Mouse (Mus musculus) kidney, adult 2 months (tissue): Measurements from ENCODE around the gene Prkag2.

ENCODE experiments used
- CTCF ChIP-seq: fragments of 200-500 bp; conservative IDR thresholded peaks from 2 replicates; pipeline ENCODE4 v1.5.1; 2011; ENCODE audit warnings: low read depth, mild to moderate bottlenecking, control low read depth, low read length, moderate library complexity, mixed read lengths; ENCODE audit not compliant: insufficient read depth, insufficient read length
- POLR2A ChIP-seq: fragments of 200-500 bp; IDR thresholded peaks from one replicate; pipeline ENCODE4 v1.6.1; 2011; ENCODE audit warnings: low read depth, low read length, control low read depth

DNA sequence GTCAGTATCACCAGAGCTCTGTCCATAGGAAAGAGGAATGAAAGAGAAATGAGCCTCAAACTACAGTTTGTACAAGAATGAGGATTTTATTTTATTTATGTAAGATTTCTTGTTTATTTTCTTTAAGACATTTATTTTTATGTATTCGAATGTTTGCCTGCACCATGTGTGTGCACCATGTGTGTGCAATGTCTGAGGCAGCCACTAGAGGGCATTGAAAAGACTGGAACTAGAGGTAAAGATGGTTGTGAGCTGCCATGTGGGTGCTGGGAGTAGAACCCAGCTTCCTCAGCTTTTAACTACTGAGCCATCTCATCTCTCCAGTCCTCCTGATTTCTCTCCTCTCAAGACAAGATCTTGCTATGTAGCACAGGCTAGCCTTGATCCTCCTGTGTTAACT lies 166.7 kb downstream of the Prkag2 start:
- 0 out of 2 replicates have a peak, but pooled peaks have one; percentile 10 for TF ChIP-seq CTCF
- TF ChIP-seq POLR2A: no peak
